Mouse (Mus musculus) urinary bladder, postnatal 14 days (tissue): ENCODE measurements at regions not wholly inside any gene's neighbourhood (a gene's known extent, or its start where the extent isn't known, plus 50 kb on each side); places are given as distances from the start of the nearest gene placed in this dataset.

Experiments
- DNase-seq: peaks from one replicate; pipeline ENCODE4 v3.0.0; 2021; ENCODE audit warnings: low spot score

DNA sequence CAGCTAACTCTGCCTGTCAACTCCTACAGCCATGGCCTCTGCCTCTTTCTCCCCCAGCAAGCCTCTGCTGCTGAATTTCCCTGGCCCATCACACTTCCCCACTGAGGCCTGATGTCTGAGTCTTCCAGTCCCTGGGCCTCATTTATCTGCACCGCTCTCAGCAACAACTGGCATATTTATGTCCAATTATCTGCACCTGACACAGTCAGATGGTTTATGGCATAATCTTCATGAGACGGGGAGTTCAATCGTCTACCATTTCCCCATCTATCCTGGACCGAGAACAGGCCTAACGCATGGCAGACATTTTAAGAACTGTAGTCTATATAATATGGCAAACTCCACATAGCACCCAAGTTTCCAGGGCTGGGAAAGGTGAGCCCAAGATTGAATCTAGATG, 1512.8 kb upstream of the Gm6569 start:
- DNase-seq: no peak

DNA sequence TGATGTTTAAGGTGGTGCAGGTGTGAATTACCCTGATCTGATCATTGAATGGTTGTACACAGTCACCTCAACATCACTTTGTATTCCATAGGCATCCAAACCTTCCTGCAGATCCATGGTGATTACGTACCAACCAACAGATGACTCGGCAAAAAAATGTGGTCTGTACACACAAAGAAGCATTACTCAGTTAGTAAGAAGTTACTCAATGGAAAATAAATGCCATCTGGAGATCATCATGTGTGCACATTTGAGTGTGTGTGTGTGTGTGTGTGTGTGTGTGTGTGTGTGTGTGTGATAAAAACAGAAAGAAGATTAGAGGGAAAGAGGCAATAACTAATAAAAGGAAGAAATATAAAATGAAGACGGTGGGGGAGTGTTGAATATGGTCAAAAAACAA, 1512.2 kb upstream of the Gm6569 start:
- no peak for DNase-seq

DNA sequence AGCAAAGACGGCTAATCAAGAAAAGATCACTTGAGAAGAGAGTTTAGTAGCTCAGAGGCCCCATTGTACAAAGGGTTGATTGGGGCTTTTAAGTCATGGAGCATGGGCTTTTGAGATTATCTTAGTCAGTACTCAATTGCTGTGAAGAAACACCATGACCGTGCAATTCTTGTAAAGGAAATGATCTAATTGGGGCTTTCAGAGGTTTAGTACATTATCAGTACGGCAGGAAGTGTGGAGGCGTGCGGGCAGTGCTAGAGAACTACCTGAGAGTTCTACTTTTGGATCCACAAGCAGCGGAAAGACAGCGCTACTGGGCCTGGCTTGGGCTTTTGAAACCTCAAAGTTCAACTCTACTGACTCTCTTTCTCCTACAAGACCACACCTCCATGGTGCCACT, 1511.2 kb upstream of the Gm6569 start:
- DNase-seq: no peak

DNA sequence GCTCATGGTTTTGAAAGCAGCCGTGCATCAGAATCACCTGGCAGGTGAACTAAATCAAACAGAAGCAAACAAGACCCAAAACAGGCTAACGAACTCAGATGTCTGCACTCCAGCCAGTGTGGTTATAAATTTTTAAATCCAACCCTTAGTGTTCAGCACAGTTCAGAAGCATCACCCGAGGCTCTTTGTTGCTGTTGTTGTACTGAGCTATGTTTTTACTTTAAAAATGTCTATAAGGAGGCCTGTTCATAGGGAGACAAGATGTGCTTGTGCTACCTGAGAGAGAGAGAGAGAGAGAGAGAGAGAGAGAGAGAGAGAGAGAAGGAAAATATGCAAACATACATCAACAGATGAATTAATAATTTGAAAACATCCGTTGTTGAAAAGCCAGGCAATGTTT, 1503.1 kb upstream of the Gm6569 start:
- no peak for DNase-seq

DNA sequence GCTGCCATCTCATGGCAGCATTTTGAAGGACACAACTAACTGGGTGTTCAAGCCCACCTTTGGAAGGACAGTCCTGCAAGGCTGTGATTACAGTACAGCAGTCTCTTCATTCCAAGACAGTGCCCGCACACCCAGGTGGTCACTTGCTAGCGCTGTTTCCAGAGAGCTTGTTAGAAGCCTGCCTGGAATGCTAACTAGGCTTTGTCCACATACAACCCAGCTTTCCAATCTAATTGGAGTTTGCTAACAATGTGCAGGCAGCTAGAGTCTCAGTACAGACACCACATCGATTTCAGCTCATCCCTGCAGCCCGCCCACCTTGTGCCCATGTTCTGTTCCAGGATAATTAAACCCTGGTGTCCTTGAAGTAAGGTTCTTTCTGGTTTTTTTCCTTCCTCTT, 1499.9 kb upstream of the Gm6569 start:
- no peak for DNase-seq

DNA sequence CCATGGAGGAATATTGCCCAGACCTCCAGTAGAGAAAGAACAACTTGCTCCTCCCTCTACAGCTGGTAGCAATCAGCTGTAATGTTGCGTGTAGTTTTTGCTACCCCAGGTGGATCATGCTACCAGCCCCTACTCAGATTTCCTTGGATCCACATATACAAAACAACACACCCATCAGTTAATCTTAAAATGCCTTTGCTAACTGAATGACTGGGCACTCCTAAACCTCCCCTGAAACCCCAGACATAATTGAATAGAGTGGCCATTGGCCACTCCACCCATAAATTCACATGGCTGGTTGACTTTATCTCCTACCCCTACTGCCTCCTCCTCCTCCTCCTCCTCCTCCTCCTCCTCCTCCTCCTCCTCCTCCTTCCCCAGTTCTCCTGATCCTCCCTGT, 1494.7 kb upstream of the Gm6569 start:
- no peak for DNase-seq

DNA sequence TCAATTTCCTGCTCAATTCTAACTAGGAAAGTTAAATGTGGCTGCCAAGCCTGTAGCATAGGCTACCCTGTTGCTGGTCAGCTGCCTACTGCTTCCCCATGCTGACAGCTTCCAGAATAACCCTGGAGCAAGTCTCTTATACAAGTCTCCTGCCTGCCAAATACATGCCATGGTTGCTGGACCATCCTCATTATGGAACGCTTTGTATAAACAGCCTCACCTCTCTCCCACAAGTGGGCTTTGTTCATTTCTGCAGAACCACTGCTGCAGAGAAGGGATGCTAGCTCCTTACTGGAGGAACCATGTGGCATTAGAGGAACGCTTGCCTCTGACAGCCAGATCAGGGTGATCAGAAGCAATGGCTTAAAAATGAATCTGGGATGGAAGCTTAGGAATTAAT, 1492.4 kb upstream of the Gm6569 start:
- no peak for DNase-seq

DNA sequence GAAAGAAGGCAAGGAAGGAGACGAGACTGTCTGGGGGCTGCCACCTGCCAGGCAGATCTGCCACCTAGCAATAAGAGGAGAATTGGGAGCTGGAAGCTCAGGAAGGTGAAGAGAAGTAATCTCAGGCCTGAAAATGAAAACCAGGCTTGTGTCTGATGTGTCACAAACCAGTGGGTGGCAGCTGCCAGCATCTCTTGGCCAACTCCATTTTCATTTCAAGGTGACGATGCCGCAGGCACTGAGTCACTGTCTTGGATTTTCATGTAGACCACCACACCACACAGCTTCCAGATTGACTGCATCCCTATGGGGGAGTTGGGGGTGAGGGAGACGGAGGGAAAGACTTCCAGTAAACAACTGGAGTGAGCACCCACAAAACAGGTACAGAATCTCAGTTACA, 1491.9 kb upstream of the Gm6569 start:
- DNase-seq: no peak

DNA sequence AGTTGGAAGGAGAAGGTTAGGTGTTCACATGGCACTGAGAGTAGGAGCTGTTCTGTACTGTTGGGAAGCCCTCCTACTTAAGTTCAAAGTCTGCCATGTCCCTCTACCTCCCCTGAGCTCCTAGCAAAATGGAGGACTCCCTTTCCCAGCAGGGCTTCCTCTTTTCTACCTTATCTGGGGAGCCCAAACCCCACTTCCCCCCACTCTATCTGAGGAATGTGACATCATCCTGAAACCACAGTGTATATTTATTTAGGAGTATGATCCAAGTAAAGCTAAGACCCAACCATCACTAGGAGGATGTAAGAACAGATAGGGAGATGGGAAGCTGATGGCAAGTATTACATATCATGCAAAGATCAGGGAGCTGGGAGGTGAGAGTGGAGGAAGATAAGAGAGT, 1490.6 kb upstream of the Gm6569 start:
- DNase-seq: no peak

DNA sequence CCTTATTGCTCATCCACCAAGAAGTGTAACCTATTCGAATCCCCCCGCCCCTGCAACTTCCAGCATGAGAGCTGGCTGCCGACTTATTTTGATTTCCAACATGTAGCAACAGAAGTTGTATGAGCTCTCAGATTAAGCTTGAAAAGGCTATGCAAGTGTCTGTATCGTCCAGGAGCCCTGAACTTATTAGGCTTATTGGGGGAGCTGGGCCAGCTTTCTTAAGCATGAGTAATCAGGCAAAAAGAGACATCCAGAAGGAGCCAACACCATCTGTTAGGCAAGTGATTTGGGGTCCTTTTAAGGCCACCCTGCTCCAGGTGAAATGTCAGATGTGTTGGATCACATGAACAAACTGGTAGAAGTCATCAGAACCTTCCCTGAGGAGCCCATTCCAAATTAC, 1481.0 kb upstream of the Gm6569 start:
- no peak for DNase-seq

DNA sequence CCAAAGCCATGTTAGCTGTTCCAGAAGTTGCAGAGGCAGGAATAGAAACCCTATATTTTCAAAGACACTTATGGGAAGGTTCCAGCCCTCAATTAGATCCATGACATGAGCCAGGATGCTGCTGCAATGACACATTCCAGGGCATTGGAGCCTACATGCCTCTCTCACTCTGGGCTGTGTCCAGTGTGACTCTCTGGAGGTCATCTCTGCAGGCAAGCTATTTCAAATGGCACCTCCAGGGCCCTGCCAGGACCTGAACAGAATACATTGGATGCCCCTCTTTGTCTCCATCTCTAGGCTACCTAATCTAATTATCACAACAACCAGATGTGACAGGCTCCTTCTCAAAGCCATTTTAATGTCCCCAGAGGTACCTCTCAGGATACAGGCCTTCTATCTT, 1478.7 kb upstream of the Gm6569 start:
- DNase-seq: no peak

DNA sequence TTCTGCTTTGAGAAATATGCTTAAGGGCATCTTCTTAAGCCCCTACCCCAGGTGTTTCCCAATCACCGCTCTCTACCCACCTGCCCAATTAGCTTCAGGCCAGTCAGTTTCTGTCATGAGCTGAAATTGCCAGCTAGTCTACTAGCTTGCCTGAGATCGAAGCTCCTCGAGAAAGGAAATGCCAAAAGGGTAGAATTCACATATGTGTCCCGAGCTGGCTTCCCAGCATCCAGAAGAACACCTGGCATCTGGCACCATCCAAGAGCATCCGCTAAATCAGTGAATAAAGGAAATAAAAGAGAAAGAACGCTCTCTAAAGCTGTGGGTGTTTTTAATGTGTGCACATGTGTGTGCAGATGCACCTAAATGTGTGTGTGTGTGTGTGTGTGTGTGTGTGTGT, 1474.7 kb upstream of the Gm6569 start:
- DNase-seq: no peak

DNA sequence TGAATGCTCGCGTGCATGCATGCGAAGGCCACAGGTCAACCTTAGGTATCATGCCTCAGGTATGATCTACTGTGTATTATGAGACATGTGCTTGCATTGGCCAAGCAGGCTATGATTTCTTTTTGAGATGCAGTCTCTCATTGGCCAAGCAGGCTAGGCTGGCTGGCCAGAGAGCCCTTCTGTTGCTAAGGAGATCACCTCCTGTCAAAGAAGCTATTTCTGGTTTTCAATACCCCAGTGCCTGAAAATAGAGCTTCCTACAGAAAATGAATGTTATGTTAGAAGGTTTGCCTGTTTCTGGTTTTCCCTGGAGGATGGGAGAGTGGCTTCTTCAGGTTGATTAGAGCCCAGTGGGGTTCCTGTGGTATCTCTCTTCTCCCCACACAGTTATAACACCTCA, 1474.3 kb upstream of the Gm6569 start:
- DNase-seq: no peak

DNA sequence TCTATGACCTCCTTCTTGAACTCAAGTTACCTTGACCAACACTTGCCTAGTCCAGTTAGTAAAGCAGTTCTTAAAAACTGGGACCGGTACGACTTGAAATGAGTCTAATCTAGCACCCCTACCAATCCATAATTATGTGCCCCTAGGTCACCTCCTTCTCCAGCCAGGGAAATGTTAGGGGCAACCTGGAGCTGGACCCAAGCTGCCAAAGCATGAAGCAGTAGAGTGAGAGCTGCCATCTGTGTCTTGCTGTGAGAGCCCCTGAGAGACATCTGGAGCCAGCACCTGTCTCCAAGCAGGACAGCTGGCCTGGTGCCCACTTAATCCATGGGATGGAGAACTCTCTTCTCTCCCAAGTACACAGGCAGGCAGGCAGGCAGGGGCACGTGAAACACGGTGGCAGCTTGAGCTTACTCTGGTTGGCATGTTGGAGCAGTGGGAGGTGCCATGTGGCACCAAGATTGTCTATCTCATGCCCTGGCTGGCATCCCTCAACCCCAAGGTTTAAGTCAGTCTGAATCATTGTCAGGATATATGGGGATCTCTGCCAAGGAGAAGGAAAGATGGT, 1473.8 kb upstream of the Gm6569 start:
- DNase-seq: no peak

DNA sequence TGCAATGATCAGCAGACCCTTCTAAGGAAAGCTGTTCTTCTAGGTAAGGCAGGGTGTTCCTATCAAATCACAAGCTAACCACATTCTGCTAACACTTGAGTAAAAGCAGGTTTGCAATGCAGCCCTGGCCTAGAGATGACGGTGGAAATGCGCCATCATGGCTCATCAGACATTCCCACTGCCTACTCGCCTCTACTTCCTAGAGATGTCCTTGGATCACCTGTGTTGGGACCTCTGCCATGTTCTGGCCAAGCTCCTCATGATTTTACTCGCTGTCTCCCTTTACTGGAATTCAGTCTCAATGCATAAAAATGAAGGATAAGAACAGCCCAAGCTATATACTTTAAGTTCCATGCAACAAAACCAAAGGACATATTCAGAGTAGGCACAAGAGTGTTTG, 1461.3 kb upstream of the Gm6569 start:
- no peak for DNase-seq

DNA sequence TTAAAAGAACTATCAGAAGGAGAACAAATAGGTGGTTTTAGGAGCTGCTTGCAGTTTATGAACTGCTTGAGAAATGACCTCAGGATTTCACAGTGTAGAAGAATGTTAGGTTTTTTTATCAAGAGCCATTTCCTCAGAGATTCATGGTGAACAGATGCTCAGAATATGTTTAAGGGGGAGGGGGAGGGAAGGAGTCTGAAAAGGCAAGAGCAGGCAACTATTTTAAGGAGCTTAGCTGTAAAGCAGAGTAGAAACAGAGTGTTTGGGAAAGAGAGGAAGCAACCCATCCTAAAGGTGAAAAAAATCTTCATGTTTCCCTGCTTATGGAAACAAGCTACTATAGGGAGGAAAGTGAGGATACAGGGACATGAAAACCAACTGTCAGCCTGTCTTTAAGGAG, 1457.2 kb upstream of the Gm6569 start:
- no peak for DNase-seq

DNA sequence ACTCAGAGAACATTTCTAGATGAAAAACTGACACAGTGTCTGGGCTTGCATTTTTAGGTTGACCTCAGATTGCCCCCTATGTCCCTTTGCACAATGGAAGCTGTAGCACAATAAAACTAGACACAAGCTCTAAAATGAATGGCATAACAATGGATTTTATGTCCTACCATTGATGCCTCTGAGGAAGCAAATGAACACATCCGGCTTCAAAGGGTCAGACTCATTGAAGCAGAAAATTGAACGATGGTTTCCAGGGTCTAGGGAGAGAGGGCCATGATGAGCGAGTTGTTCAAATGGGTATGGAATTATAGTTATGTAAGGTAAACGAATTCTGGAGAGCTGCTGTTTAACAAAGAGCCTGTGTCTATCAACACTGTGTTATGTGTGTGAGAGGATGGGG, 1455.1 kb upstream of the Gm6569 start:
- no peak for DNase-seq

DNA sequence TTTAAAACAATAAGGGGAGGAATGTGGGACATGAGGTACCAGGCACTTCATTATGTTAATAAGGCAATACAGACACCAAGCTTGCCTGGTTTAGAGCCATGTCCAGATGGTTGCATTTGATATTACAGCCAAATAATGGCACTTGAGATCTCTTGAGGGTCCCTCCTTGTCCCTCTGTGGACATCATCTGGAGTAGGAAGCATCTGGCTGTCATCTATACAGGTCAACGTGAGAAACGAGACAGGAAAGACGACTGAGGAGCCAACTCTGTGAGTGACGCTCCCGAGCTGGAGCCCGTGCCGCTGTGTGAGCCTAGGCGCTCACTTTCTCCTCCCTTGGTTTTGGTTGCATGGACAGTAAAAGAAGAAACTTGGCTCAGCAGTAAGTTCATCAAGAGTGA, 1453.2 kb upstream of the Gm6569 start:
- no peak for DNase-seq

DNA sequence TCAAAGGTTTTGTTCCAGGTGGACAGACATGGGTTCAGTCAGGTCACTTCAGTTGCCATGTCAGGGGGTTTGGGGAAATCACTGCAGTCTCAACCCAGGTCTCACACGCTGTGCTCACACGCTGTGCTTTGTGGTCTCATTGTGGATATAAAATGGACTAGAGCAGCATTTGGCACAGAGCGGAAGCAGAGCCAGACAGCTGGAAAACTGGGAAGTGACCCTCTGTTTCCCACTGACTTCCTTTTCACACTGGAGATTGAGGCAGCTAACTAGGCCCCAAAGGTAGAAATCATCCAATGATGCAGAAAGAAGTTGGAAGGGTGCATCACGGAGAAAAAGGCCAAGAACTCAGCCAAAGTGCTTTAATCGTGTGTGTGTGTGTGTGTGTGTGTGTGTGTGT, 1452.6 kb upstream of the Gm6569 start:
- DNase-seq: no peak

DNA sequence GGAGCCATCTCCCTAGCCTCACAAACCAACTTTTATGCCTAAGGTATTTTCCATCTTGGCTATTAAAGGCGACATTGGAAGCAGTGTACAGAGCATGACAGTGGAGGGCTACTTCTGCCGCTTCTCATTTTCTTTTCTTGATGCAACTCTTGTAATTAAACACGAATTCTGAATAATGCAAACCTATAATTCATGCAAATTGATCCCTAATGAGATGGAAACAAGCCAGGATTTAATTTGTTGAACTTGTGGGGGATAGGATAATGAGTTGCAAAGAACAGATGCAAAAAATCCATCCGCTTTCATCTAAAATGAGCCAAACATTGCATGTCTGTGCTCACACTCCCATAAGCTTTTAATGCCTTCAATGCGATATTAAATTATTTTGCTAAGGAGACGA, 1451.8 kb upstream of the Gm6569 start:
- DNase-seq: no peak

DNA sequence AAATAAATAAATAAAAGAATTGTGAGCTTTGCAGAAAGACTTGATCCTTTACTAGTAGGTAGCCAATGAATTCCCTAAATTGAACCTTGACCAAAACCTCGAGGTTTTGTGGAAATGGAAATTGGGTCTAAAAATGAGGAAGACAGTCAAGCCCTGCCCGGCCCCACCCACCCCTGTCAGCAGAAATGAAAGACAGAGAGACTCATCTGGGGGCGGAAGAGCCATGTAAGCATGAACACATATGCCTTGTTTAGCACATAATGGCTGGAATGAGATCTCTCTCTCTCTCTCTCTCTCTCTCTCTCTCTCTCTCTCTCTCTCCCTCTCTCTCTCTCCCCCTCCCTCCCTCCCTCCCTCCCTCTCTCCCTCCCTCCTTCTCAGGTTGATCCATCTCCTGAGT, 1451.3 kb upstream of the Gm6569 start:
- no peak for DNase-seq

DNA sequence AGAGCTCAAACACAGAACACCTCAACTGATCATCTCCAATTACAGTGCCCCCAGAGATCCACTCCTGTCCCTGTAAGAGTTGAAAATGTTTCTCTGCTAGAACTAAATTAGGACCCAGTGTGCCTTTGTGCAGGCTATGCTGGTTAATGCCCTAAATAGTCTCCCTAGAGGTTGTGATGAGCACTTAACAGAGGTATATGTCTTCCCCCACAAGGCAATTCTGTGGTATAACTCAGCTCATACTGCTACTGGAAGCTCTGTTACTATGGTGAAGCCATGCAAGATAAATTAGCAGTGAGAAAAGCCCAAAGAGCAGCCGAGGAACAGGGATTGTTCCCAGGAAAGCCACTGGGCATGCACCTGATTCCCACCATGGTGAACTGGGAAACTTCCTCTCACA, 1450.9 kb upstream of the Gm6569 start:
- DNase-seq: no peak

DNA sequence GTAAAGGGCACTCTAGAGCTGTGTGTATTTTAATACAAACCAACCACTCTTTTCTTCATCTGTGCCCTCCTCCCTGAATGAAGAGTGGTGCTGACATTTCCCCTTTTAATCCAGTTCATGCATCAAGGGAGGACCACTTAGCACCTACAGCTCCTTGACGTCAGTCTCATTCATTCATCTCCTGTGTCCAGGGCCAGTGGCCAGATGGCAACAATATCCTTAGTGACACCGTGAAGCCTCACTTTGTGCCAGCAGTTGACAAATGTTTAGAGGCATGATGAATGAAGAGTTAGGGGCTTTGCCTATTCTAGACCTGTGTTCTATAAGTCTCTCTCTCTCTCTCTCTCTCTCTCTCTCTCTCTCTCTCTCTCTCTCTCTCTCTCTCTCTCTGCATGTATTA, 1441.1 kb upstream of the Gm6569 start:
- DNase-seq: no peak

DNA sequence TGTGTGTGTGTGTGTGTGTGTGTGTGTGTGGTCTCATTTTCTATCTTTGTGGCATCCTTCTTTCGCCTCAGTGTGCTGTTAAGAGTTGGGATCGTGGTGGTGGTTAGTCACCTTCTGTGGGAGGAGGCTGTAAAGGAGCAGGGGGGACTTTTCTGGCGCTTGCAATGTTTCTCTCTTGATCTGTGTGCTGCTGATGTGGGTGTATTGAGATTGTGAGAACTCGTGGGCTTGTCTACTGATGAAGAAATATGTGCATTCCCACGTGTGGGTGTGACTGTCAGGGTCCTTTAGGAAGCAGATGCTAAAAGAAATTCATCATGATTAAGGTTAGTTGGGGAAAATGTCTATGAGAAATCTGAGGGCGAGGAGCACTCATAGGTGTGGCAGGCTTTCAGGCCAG, 1422.4 kb upstream of the Gm6569 start:
- no peak for DNase-seq
